Mouse (Mus musculus): ENCODE results near the gene Samd13. TPM values are rescaled to one million over a fixed set of nuclear protein-coding genes. Genes with fewer than 3 reads are reported as not detected.

Samd13 gene
- polyA plus RNA-seq, 1 experiment from 2014 or later = 0.24 TPM

GRCm38 (mm10) chr3:146628227-146628982, 57.0 kb downstream of the Samd13 start:
- no peak for DNase-seq (ENCODE audit: low spot score)
- Histone ChIP-seq H3K4me1 (replicated peaks; ENCODE audit: control insufficient read depth, insufficient read depth, low read length) (no peaks in the 10 kb centered on the region), H3K4me3 (replicated peaks; ENCODE audit: low read length) (no peak overlapping the region), H3K9me3 (ENCODE audit: control insufficient read depth, low read length) (no peaks in the 10 kb centered on the region), H3K4me2 (replicated peaks) (no peak overlapping the region), H3K27ac (no peak overlapping the region), H3K9ac (no peak overlapping the region), H3K36me3 (replicated peaks; ENCODE audit: control insufficient read depth, insufficient read depth) (no peaks in the 10 kb centered on the region), H3K27me3 (ENCODE audit: control insufficient read depth, insufficient read depth, low read length) (no peaks in the 10 kb centered on the region)
- ATAC-seq (ENCODE audit: low FRiP score) = no peak
- 60% methylated on average over 8 of the region's 8 CpGs for WGBS

DNA sequence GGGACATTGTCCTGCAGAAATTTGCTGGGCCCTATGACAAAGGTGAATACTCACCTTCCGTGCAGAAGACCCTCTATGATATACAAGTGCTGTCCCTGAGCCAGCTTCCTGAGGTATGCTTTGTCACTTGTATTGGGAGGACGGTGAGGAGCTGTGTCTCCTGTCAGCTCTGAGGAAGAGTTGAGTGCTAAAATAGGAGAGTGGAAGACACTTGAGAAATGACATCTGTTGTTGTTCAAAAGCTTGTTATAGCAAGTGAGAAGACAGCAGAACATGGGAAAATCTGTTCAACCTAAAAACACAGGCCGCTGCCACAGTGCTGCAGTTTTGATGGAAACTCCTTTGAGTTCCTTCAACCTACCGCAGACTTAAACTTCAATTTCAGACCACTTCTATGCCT, 59.6 kb downstream of the Samd13 start:
- DNase-seq (ENCODE audit: low spot score) (no peak), ATAC-seq (ENCODE audit: low FRiP score) (no peak)
- H3K9ac ChIP-seq = no peak overlapping the region
- H3K4me3 ChIP-seq (replicated peaks; ENCODE audit: low read length) = no peak overlapping the region
- H3K27ac ChIP-seq = no peak overlapping the region
- no peaks in the 10 kb centered on the region for H3K9me3 ChIP-seq (ENCODE audit: control insufficient read depth, low read length)
- H3K27me3 ChIP-seq (ENCODE audit: control insufficient read depth, insufficient read depth, low read length) = no peaks in the 10 kb centered on the region
- no peaks in the 10 kb centered on the region for H3K36me3 ChIP-seq (replicated peaks; ENCODE audit: control insufficient read depth, insufficient read depth)
- H3K4me2 ChIP-seq (replicated peaks) = no peak overlapping the region
- H3K4me1 ChIP-seq (replicated peaks; ENCODE audit: control insufficient read depth, insufficient read depth, low read length) = no peaks in the 10 kb centered on the region
- 86% methylated on average over 4 of the region's 4 CpGs for WGBS

- no peaks in the 10 kb centered on the region for H3K36me3 ChIP-seq (replicated peaks; ENCODE audit: control insufficient read depth, insufficient read depth)
- WGBS = 86% methylated on average over 11 of the region's 11 CpGs
Observed at GRCm38 (mm10) chr3:146621966-146622365, 63.4 kb downstream of the Samd13 start.

DNA sequence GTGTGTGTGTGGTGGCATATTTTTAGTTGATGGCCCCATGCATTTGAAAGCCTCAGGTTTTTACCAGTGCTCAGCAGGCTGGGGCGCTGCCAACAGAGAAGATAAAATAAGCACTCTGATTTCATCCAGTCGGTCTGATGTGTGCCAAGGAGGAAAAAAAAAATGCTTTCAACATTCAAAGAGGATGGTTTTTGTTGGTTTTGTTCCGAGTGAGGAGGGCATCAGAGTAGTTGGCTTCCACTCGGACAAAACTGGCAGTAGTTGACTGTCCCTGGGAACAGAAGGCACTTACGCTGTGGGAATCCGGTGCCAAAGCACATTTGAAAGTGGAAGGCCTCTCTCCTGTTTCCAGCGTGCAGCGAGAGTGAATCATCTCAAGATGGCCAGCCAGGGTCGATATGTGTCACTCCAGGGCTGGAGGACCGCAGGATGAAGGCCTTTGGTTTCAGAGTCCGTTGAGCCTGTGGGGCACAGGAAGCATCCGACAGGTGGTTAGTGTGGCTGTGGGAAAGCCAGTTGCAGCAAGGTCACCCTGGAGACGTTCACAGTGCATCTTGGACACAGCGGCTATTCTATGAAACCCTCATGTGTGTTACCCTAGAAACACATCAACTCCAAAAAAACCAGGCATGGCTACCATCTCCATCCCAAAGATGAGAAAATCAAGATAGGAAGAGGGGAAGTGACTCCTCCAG, 64.7 kb downstream of the Samd13 start:
- Histone ChIP-seq H3K4me3 (replicated peaks; ENCODE audit: low read length) (no peak overlapping the region), H3K36me3 (replicated peaks; ENCODE audit: control insufficient read depth, insufficient read depth) (no peaks in the 10 kb centered on the region), H3K4me1 (replicated peaks; ENCODE audit: control insufficient read depth, insufficient read depth, low read length) (no peaks in the 10 kb centered on the region), H3K9me3 (ENCODE audit: control insufficient read depth, low read length) (no peaks in the 10 kb centered on the region), H3K27ac (no peak overlapping the region), H3K9ac (no peak overlapping the region), H3K4me2 (replicated peaks) (no peak overlapping the region), H3K27me3 (ENCODE audit: control insufficient read depth, insufficient read depth, low read length) (no peaks in the 10 kb centered on the region)
- ATAC-seq (ENCODE audit: low FRiP score) (no peak), DNase-seq (ENCODE audit: low spot score) (no peak)
- 90% methylated on average over 14 of the region's 14 CpGs for WGBS

More at GRCm38 (mm10) chr3:146621966-146622365, 63.4 kb downstream of the Samd13 start:
- DNase-seq (ENCODE audit: low spot score) (no peak), ATAC-seq (ENCODE audit: low FRiP score) (no peak)
- Histone ChIP-seq H3K27ac (no peak overlapping the region), H3K9ac (no peak overlapping the region), H3K4me1 (replicated peaks; ENCODE audit: control insufficient read depth, insufficient read depth, low read length) (no peaks in the 10 kb centered on the region), H3K4me2 (replicated peaks) (no peak overlapping the region), H3K9me3 (ENCODE audit: control insufficient read depth, low read length) (no peaks in the 10 kb centered on the region), H3K27me3 (ENCODE audit: control insufficient read depth, insufficient read depth, low read length) (no peaks in the 10 kb centered on the region), H3K4me3 (replicated peaks; ENCODE audit: low read length) (no peak overlapping the region)

GRCm38 (mm10) chr3:146620101-146620500, 65.3 kb downstream of the Samd13 start:
- no peak for DNase-seq (ENCODE audit: low spot score)
- 91% methylated on average over 10 of the region's 10 CpGs for WGBS
- H3K27ac ChIP-seq = no peak overlapping the region
- H3K9me3 ChIP-seq (ENCODE audit: control insufficient read depth, low read length) = no peaks in the 10 kb centered on the region
- H3K27me3 ChIP-seq (ENCODE audit: control insufficient read depth, insufficient read depth, low read length) = no peaks in the 10 kb centered on the region
- H3K36me3 ChIP-seq (replicated peaks; ENCODE audit: control insufficient read depth, insufficient read depth) = no peaks in the 10 kb centered on the region
- no peak overlapping the region for H3K4me3 ChIP-seq (replicated peaks; ENCODE audit: low read length)
- ATAC-seq (ENCODE audit: low FRiP score) = no peak
- no peaks in the 10 kb centered on the region for H3K4me1 ChIP-seq (replicated peaks; ENCODE audit: control insufficient read depth, insufficient read depth, low read length)
- H3K9ac ChIP-seq = no peak overlapping the region
- H3K4me2 ChIP-seq (replicated peaks) = no peak overlapping the region

GRCm38 (mm10) chr3:146618357-146618756, 67.0 kb downstream of the Samd13 start:
- H3K9me3 ChIP-seq (ENCODE audit: control insufficient read depth, low read length) = no peaks in the 10 kb centered on the region
- DNase-seq (ENCODE audit: low spot score) = no peak
- no peak overlapping the region for H3K4me3 ChIP-seq (replicated peaks; ENCODE audit: low read length)
- no peaks in the 10 kb centered on the region for H3K4me1 ChIP-seq (replicated peaks; ENCODE audit: control insufficient read depth, insufficient read depth, low read length)
- no peaks in the 10 kb centered on the region for H3K27me3 ChIP-seq (ENCODE audit: control insufficient read depth, insufficient read depth, low read length)
- no peak overlapping the region for H3K4me2 ChIP-seq (replicated peaks)
- no peak for ATAC-seq (ENCODE audit: low FRiP score)
- WGBS = 84% methylated on average over 4 of the region's 4 CpGs
- H3K9ac ChIP-seq = no peak overlapping the region
- no peaks in the 10 kb centered on the region for H3K36me3 ChIP-seq (replicated peaks; ENCODE audit: control insufficient read depth, insufficient read depth)
- H3K27ac ChIP-seq = no peak overlapping the region

- Histone ChIP-seq H3K27me3 (ENCODE audit: control insufficient read depth, insufficient read depth, low read length) (no peaks in the 10 kb centered on the region), H3K27ac (no peak overlapping the region), H3K4me1 (replicated peaks; ENCODE audit: control insufficient read depth, insufficient read depth, low read length) (no peaks in the 10 kb centered on the region), H3K9ac (no peak overlapping the region), H3K9me3 (ENCODE audit: control insufficient read depth, low read length) (no peaks in the 10 kb centered on the region), H3K4me2 (replicated peaks) (no peak overlapping the region), H3K36me3 (replicated peaks; ENCODE audit: control insufficient read depth, insufficient read depth) (no peaks in the 10 kb centered on the region), H3K4me3 (replicated peaks; ENCODE audit: low read length) (no peak overlapping the region)
- DNase-seq (ENCODE audit: low spot score) (no peak), ATAC-seq (ENCODE audit: low FRiP score) (no peak)
Observed at GRCm38 (mm10) chr3:146617946-146618345, 67.4 kb downstream of the Samd13 start.

DNA sequence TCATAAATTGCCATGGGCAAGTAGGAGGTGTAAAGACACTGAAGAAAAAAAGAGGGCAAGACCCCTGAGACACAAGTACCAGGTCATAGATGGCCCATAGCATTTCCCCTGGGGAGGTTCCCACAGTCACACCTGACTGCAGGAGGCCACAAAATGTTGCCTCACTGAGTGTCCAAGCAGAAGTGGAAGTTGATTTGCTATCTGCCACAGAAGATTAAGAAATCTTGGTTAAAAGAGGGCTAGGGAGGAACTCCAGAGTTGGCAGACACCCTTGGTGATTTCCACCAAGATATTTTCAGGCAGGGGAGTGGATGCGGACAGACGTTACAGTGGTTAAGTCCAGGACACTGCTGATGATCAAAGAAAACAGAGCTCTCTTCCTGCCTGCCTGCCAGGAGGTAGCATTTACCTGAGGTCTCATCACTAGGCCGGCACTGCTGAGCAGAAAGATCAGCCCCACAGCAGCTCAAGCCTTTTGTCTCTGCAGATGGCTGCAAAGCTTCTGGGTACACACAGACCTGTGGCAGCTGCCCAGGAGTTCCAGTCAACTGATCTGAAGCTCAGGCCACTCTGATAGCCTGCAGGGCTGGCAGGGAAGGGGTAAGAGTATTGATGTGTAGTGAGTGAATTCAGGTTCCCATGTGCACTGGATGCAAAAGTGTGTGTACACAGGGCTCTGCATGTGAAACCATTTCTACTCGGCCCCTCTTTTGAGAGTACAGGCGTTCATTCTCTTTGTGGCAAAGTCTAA, 68.7 kb downstream of the Samd13 start:
- H3K36me3 ChIP-seq (replicated peaks; ENCODE audit: control insufficient read depth, insufficient read depth) = no peaks in the 10 kb centered on the region
- no peaks in the 10 kb centered on the region for H3K9me3 ChIP-seq (ENCODE audit: control insufficient read depth, low read length)
- no peak overlapping the region for H3K4me2 ChIP-seq (replicated peaks)
- 77% methylated on average over 5 of the region's 5 CpGs for WGBS
- no peak for ATAC-seq (ENCODE audit: low FRiP score)
- DNase-seq (ENCODE audit: low spot score) = no peak
- no peak overlapping the region for H3K9ac ChIP-seq
- no peaks in the 10 kb centered on the region for H3K27me3 ChIP-seq (ENCODE audit: control insufficient read depth, insufficient read depth, low read length)
- no peak overlapping the region for H3K27ac ChIP-seq
- no peaks in the 10 kb centered on the region for H3K4me1 ChIP-seq (replicated peaks; ENCODE audit: control insufficient read depth, insufficient read depth, low read length)
- no peak overlapping the region for H3K4me3 ChIP-seq (replicated peaks; ENCODE audit: low read length)

DNA sequence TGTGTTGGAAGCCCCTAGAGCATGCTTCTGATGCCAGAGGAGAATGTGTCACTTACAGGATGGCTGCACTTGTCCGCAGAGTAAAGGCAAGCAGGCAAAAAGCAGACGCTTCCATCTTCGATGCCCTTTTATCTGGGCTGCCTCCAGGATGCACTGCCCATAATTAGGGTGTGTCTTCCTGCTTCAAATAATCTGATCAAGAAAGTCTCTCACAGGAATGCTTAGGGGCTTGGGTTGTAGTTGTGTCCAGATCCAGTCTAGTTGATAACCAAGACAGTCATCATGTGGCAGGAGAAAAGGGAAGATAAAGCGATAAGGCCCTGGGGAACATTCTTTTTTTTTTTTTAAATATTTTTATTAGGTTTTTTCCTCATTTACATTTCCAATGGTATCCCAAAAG, 69.9 kb downstream of the Samd13 start, which contains the start of gene Dnase2b:
Dnase2b (minus strand) TSS at position 101 of the 400 bp plus-strand sequence.
- WGBS = 87% methylated on average over 4 of the region's 4 CpGs
- H3K36me3 ChIP-seq (replicated peaks; ENCODE audit: control insufficient read depth, insufficient read depth) = no peaks in the 10 kb centered on the region
- no peak within 1 kb of the TSS for H3K4me3 ChIP-seq (replicated peaks; ENCODE audit: low read length)
- H3K27me3 ChIP-seq (ENCODE audit: control insufficient read depth, insufficient read depth, low read length) = no peaks in the 10 kb centered on the region
- no peak within 1 kb of the TSS for H3K4me2 ChIP-seq (replicated peaks)
- H3K27ac ChIP-seq = no peak within 1 kb of the TSS
- ATAC-seq (ENCODE audit: low FRiP score) (no peak), DNase-seq (ENCODE audit: low spot score) (no peak)
- no peaks in the 10 kb centered on the region for H3K9me3 ChIP-seq (ENCODE audit: control insufficient read depth, low read length)
- no peaks in the 10 kb centered on the region for H3K4me1 ChIP-seq (replicated peaks; ENCODE audit: control insufficient read depth, insufficient read depth, low read length)
- H3K9ac ChIP-seq = no peak within 1 kb of the TSS
